Mouse (Mus musculus): ENCODE data around the gene Myadml2.

GRCm38 (mm10) chr11:120609250-120609649 lies 38.7 kb downstream of the Myadml2 start:
- TF ChIP-seq TAL1 (IDR thresholded peaks at IDR 0.05; ENCODE audit: low read length) (no peak), HCFC1 (IDR thresholded peaks at IDR 0.05; ENCODE audit: low read depth, low read length) (no peak), GATA1 (IDR thresholded peaks at IDR 0.05; ENCODE audit: low read depth, low read length) (no peak), ZMIZ1 (IDR thresholded peaks at IDR 0.05; ENCODE audit: low read depth, low read length) (no peak; the same call in 1 of the 2 replicates)

Data from MEL (cell line).